Mouse (Mus musculus): ENCODE measurements at regions not wholly inside any gene's neighbourhood (a gene's known extent, or its start where the extent isn't known, plus 50 kb on each side); places are given as distances from the start of the nearest gene placed in this dataset.

GRCm38 (mm10) chr3:39390442-39390841 lies 503.7 kb downstream of the Fat4 start:
- 66% methylated on average over 9 of the region's 9 CpGs for WGBS
- no peak for DNase-seq (ENCODE audit: extremely low read depth, low read depth, low spot score)

GRCm38 (mm10) chr3:39392053-39392452 lies 505.3 kb downstream of the Fat4 start:
- 84% methylated on average over 2 of the region's 2 CpGs for WGBS
- Histone ChIP-seq H3K4me3 (ENCODE audit: insufficient read depth, low read depth, low read length) (no peak overlapping the region), H3K4me1 (ENCODE audit: control insufficient read depth, insufficient read depth, low read length) (no peaks in the 10 kb centered on the region), H3K27ac (replicated peaks; ENCODE audit: insufficient read depth, low read depth, low read length) (no peak overlapping the region), H3K27me3 (ENCODE audit: control insufficient read depth, insufficient read depth, low read length) (no peaks in the 10 kb centered on the region), H3K36me3 (ENCODE audit: control insufficient read depth, insufficient read depth, low read length) (no peaks in the 10 kb centered on the region), H3K79me2 (ENCODE audit: control insufficient read depth, insufficient read depth, low read length) (no peaks in the 10 kb centered on the region), H3K9ac (ENCODE audit: low read depth, low read length) (no peak overlapping the region)
- TF ChIP-seq CTCF (IDR thresholded peaks at IDR 0.05; ENCODE audit: low read depth, low read length) (no peak), POLR2A (IDR thresholded peaks at IDR 0.05; ENCODE audit: extremely low read depth, insufficient read depth, low read length) (no peak)
- no peak for DNase-seq (ENCODE audit: extremely low read depth, low read depth, low spot score)

More at GRCm38 (mm10) chr3:39390442-39390841, 503.7 kb downstream of the Fat4 start:
- no peak overlapping the region for H3K4me3 ChIP-seq (ENCODE audit: insufficient read depth, low read depth, low read length)
- H3K27me3 ChIP-seq (ENCODE audit: control insufficient read depth, insufficient read depth, low read length) = no peaks in the 10 kb centered on the region
- TF ChIP-seq POLR2A (IDR thresholded peaks at IDR 0.05; ENCODE audit: extremely low read depth, insufficient read depth, low read length) (no peak), CTCF (IDR thresholded peaks at IDR 0.05; ENCODE audit: low read depth, low read length) (no peak)
- no peaks in the 10 kb centered on the region for H3K79me2 ChIP-seq (ENCODE audit: control insufficient read depth, insufficient read depth, low read length)
- no peak overlapping the region for H3K9ac ChIP-seq (ENCODE audit: low read depth, low read length)
- no peaks in the 10 kb centered on the region for H3K36me3 ChIP-seq (ENCODE audit: control insufficient read depth, insufficient read depth, low read length)
- no peaks in the 10 kb centered on the region for H3K4me1 ChIP-seq (ENCODE audit: control insufficient read depth, insufficient read depth, low read length)
- H3K27ac ChIP-seq (replicated peaks; ENCODE audit: insufficient read depth, low read depth, low read length) = no peak overlapping the region

DNA sequence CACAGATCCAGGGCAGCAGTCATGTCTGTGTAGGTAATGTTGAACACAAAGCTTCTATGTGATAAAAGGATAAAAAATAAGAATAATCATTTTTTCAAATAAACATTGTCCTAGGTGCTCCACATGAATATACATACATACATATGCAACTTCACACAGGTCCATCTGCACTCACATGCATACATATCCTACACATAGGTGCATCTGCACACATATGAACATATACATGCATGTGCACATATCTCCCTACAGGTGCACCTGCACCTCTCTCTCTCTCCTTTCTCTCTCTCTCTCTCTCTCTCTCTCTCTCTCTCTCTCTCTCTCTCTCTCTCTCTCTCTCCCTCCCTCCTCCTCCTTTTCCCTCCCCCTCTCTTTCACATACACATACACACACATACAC lies 509.9 kb downstream of the Fat4 start:
- no peaks in the 10 kb centered on the region for H3K27me3 ChIP-seq (ENCODE audit: control insufficient read depth, insufficient read depth, low read length)
- H3K36me3 ChIP-seq (ENCODE audit: control insufficient read depth, insufficient read depth, low read length) = no peaks in the 10 kb centered on the region

GRCm38 (mm10) chr3:39397255-39397654 lies 510.5 kb downstream of the Fat4 start:
- TF ChIP-seq CTCF (IDR thresholded peaks at IDR 0.05; ENCODE audit: low read depth, low read length) = no peak
- no peak for TF ChIP-seq POLR2A (IDR thresholded peaks at IDR 0.05; ENCODE audit: extremely low read depth, insufficient read depth, low read length)
- Histone ChIP-seq H3K79me2 (ENCODE audit: control insufficient read depth, insufficient read depth, low read length) (no peaks in the 10 kb centered on the region), H3K27ac (replicated peaks; ENCODE audit: insufficient read depth, low read depth, low read length) (no peak overlapping the region), H3K9ac (ENCODE audit: low read depth, low read length) (no peak overlapping the region), H3K4me1 (ENCODE audit: control insufficient read depth, insufficient read depth, low read length) (no peaks in the 10 kb centered on the region), H3K36me3 (ENCODE audit: control insufficient read depth, insufficient read depth, low read length) (no peaks in the 10 kb centered on the region), H3K4me3 (ENCODE audit: insufficient read depth, low read depth, low read length) (no peak overlapping the region), H3K27me3 (ENCODE audit: control insufficient read depth, insufficient read depth, low read length) (no peaks in the 10 kb centered on the region)
- 81% methylated on average over 3 of the region's 3 CpGs for WGBS
- no peak for DNase-seq (ENCODE audit: extremely low read depth, low read depth, low spot score)

More for the DNA sequence above, 509.9 kb downstream of the Fat4 start:
- Histone ChIP-seq H3K4me3 (ENCODE audit: insufficient read depth, low read depth, low read length) (no peak overlapping the region), H3K9ac (ENCODE audit: low read depth, low read length) (no peak overlapping the region), H3K4me1 (ENCODE audit: control insufficient read depth, insufficient read depth, low read length) (no peaks in the 10 kb centered on the region), H3K27ac (replicated peaks; ENCODE audit: insufficient read depth, low read depth, low read length) (no peak overlapping the region), H3K79me2 (ENCODE audit: control insufficient read depth, insufficient read depth, low read length) (no peaks in the 10 kb centered on the region)
- no peak for TF ChIP-seq CTCF (IDR thresholded peaks at IDR 0.05; ENCODE audit: low read depth, low read length)
- no peak for DNase-seq (ENCODE audit: extremely low read depth, low read depth, low spot score)

GRCm38 (mm10) chr3:39397677-39398076 lies 510.9 kb downstream of the Fat4 start:
- H3K27ac ChIP-seq (replicated peaks; ENCODE audit: insufficient read depth, low read depth, low read length) = no peak overlapping the region
- no peaks in the 10 kb centered on the region for H3K79me2 ChIP-seq (ENCODE audit: control insufficient read depth, insufficient read depth, low read length)
- no peak overlapping the region for H3K4me3 ChIP-seq (ENCODE audit: insufficient read depth, low read depth, low read length)
- no peak for DNase-seq (ENCODE audit: extremely low read depth, low read depth, low spot score)
- TF ChIP-seq POLR2A (IDR thresholded peaks at IDR 0.05; ENCODE audit: extremely low read depth, insufficient read depth, low read length) (no peak), CTCF (IDR thresholded peaks at IDR 0.05; ENCODE audit: low read depth, low read length) (no peak)
- 95% methylated on average over 2 of the region's 2 CpGs for WGBS
- no peaks in the 10 kb centered on the region for H3K36me3 ChIP-seq (ENCODE audit: control insufficient read depth, insufficient read depth, low read length)
- H3K4me1 ChIP-seq (ENCODE audit: control insufficient read depth, insufficient read depth, low read length) = no peaks in the 10 kb centered on the region
- no peaks in the 10 kb centered on the region for H3K27me3 ChIP-seq (ENCODE audit: control insufficient read depth, insufficient read depth, low read length)
- H3K9ac ChIP-seq (ENCODE audit: low read depth, low read length) = no peak overlapping the region

DNA sequence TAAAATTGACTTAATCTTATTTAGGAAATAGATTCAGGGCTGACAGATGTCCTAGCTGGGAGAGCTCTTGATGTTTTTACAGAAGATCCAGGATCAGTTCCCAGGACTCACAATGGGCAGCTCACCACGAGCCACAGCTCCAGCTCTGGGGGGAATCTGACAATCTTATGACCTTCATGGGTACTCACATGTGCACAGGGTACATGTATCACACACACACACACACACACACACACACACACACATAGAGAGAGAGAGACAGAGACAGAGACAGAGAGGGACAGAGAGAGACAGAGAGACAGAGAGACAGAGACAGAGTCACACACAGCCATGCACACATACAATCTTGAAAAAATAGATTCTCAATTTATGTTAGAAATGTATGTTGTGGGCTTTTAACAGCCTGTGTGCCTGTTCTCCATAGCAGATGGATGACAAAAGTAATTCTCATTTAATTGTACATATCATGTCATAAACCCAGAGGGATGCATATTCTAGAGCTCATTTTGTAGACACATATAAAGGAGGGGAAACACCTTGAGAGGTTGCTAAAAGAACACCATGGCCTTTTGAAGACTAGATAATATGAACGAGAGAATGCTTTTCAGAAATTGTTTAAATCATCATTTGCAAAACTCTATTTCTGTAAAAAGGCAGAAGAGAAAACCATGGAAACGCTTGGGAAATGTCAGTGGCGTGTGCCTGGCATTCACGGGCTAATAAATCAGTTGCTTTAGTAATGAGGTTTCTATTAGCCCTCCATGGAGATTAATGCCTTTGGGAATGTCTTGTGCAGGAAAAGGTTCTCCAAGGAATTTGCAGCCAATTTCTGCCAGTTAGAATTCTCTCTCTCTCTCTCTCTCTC lies 538.3 kb downstream of the Fat4 start:
- Histone ChIP-seq H3K36me3 (ENCODE audit: control insufficient read depth, insufficient read depth, low read length) (no peaks in the 10 kb centered on the region), H3K9ac (ENCODE audit: low read depth, low read length) (no peak overlapping the region), H3K27me3 (ENCODE audit: control insufficient read depth, insufficient read depth, low read length) (no peaks in the 10 kb centered on the region), H3K79me2 (ENCODE audit: control insufficient read depth, insufficient read depth, low read length) (no peaks in the 10 kb centered on the region), H3K27ac (replicated peaks; ENCODE audit: insufficient read depth, low read depth, low read length) (no peak overlapping the region), H3K4me1 (ENCODE audit: control insufficient read depth, insufficient read depth, low read length) (no peaks in the 10 kb centered on the region), H3K4me3 (ENCODE audit: insufficient read depth, low read depth, low read length) (no peak overlapping the region)
- TF ChIP-seq CTCF (IDR thresholded peaks at IDR 0.05; ENCODE audit: low read depth, low read length) (no peak), POLR2A (IDR thresholded peaks at IDR 0.05; ENCODE audit: extremely low read depth, insufficient read depth, low read length) (no peak)
- WGBS = 88% methylated on average over 5 of the region's 5 CpGs
- no peak for DNase-seq (ENCODE audit: extremely low read depth, low read depth, low spot score)

All from liver, adult 2 months (tissue).